In genomic region chr9:59989864-59990263, GRCm38 (mm10) we compare ENCODE assay signal across 10 mouse cellular contexts. TPM values are rescaled to one million over a fixed set of nuclear protein-coding genes. Genes with fewer than 3 reads are reported as not detected.
DNase-seq lines count a peak whose midpoint lies in the region; ATAC-seq and TF ChIP-seq lines count a peak whose summit lies in the region.
"Had no signal": no experiment of that assay in that cellular context is flagged by ENCODE, and none has a peak within 500 bp of the region (broad histone marks: within the 10 kb centered on the region; RNA-seq: fewer than 3 reads in every experiment).

No protein-coding gene starts in this region.

- peak; percentile 44 to 89 for DNase-seq in frontal cortex, adult 2 months (ENCODE audit: extremely low spot score in 1 of 2, low spot score in 1 of 2)
- DNase-seq in 416B (ENCODE audit: low read depth): peak; percentile 72
- DNase-seq in adrenal gland, adult 8-10 months: peak; percentile 34
- DNase-seq in embryo, embryonic 9.5 days (ENCODE audit: extremely low spot score): peak; percentile 63
- peak; percentile 73 to 83 for DNase-seq in layer of hippocampus, adult 2 months (ENCODE audit: low spot score in 2 of 2)
- DNase-seq in lung, postnatal 25 days (ENCODE audit: low spot score): peak; percentile 46
- peak; percentile 38 for DNase-seq in testis, postnatal 14 days (ENCODE audit: low spot score)

- no peak overlapping the region for H3K27ac ChIP-seq in layer of hippocampus, adult 2 months
- H3K27ac ChIP-seq: limb, embryonic 12.5 days; stomach, embryonic 15.5 days had no signal

- no peak for ATAC-seq in frontal cortex, adult (ENCODE audit: low TSS enrichment)

- H3K4me3 ChIP-seq in layer of hippocampus, adult 2 months: no peak overlapping the region
- H3K4me3 ChIP-seq: limb, embryonic 12.5 days; stomach, embryonic 15.5 days had no signal

- peak; percentile 91 for TF ChIP-seq CTCF in layer of hippocampus, adult 2 months (conservative IDR thresholded peaks at IDR 0.05)

RNA-seq across cellular contexts. Expression of gene Nr2e3, which starts 29.4 kb away (rescaled TPM):
- polyA plus RNA-seq in frontal cortex, adult 2 months (2012; rRNA removed): 0.11 TPM in 1 of 2 replicates, not detected in the other
- total RNA-seq in adrenal gland, adult 8-10 months (2022): not detected
- not detected for total RNA-seq in layer of hippocampus, adult 2 months (2021)
